Mouse (Mus musculus) MEL (cell line): Measurements from ENCODE around the gene Sh3bp4.

ENCODE experiments used
- BHLHE40 ChIP-seq: IDR thresholded peaks from 2 replicates; pipeline ENCODE4 v1.6.1; 2012; ENCODE audit warnings: low read depth, mild to moderate bottlenecking, inconsistent platforms, low read length, improper control_type of control experiment, borderline replicate concordance
- CTCF ChIP-seq, 3 experiments: IDR thresholded peaks in 2 of 3; conservative IDR thresholded peaks in 1 of 3; 2 replicates each; pipeline ENCODE4 v1.5.1; 2011 to 2012; ENCODE audit warnings: low read length in 3 of 3, low read depth in 2 of 3, mild to moderate bottlenecking in 2 of 3, improper control_type of control experiment in 1 of 3, inconsistent platforms in 1 of 3, mixed read lengths in 1 of 3, moderate library complexity in 1 of 3; ENCODE audit not compliant: control insufficient read depth in 1 of 3, insufficient read depth in 1 of 3, poor library complexity in 1 of 3, severe bottlenecking in 1 of 3
- MAZ ChIP-seq: IDR thresholded peaks from 2 replicates; pipeline ENCODE4 v1.6.1; 2012; ENCODE audit warnings: low read depth, mild to moderate bottlenecking, inconsistent platforms, low read length, improper control_type of control experiment
- MXI1 ChIP-seq: IDR thresholded peaks from 2 replicates; pipeline ENCODE4 v1.6.1; 2011; ENCODE audit warnings: mild to moderate bottlenecking, low read depth, low read length, improper control_type of control experiment
- POLR2A ChIP-seq, 2 experiments: IDR thresholded peaks; 2 replicates each; pipeline ENCODE4 v1.6.1; 2011 to 2012; ENCODE audit warnings: low read length in 2 of 2, mild to moderate bottlenecking in 2 of 2, control low read depth in 1 of 2, improper control_type of control experiment in 1 of 2, low read depth in 1 of 2, moderate library complexity in 1 of 2; ENCODE audit not compliant: control insufficient read depth in 1 of 2, insufficient read depth in 1 of 2, poor library complexity in 1 of 2
- POLR2AphosphoS2 ChIP-seq: IDR thresholded peaks from 2 replicates; pipeline ENCODE4 v1.6.1; 2011; ENCODE audit warnings: low read length, improper control_type of control experiment
- SIN3A ChIP-seq: IDR thresholded peaks from 2 replicates; pipeline ENCODE4 v1.6.1; 2012; ENCODE audit warnings: low read length, improper control_type of control experiment, inconsistent platforms
- SMC3 ChIP-seq: IDR thresholded peaks from 2 replicates; pipeline ENCODE4 v1.6.1; 2011; ENCODE audit warnings: low read depth, low read length, improper control_type of control experiment
- TCF12 ChIP-seq: IDR thresholded peaks from 2 replicates; pipeline ENCODE4 v1.6.1; 2014; ENCODE audit warnings: low read depth, mild to moderate bottlenecking, inconsistent platforms, low read length, improper control_type of control experiment, moderate library complexity
- ZKSCAN1 ChIP-seq: IDR thresholded peaks from 2 replicates; pipeline ENCODE4 v1.6.1; 2012; ENCODE audit warnings: low read depth, mild to moderate bottlenecking, inconsistent platforms, low read length, improper control_type of control experiment, moderate library complexity

- TF ChIP-seq MXI1 (no peak), ZKSCAN1 (no peak), SMC3 (no peak), BHLHE40 (no peak), SIN3A (no peak), CTCF (IDR thresholded peaks at IDR 0.05 in 2 of 3, conservative IDR thresholded peaks at IDR 0.05 in 1 of 3; ENCODE audit: control insufficient read depth in 1 of 3, insufficient read depth in 1 of 3, low read depth in 2 of 3, low read length in 3 of 3, poor library complexity in 1 of 3, severe bottlenecking in 1 of 3) (no peak), POLR2AphosphoS2 (no peak), TCF12 (no peak), POLR2A (IDR thresholded peaks at IDR 0.05; ENCODE audit: control insufficient read depth in 1 of 2, insufficient read depth in 1 of 2, low read depth in 1 of 2, low read length in 2 of 2, poor library complexity in 1 of 2) (no peak), MAZ (no peak)
Measured at GRCm38 (mm10) chr1:89057430-89057829, 12.8 kb upstream of the Sh3bp4 start.
